Mouse (Mus musculus) kidney, adult 2 months (tissue): ENCODE measurements around the gene Tmem217. TPM values are rescaled to one million over a fixed set of nuclear protein-coding genes. Genes with fewer than 3 reads are reported as not detected.

ENCODE experiments used
- DNase-seq: peaks from one replicate; pipeline ENCODE4 v3.0.0; 2021
- H3K27ac ChIP-seq: fragments of 200-500 bp; 2 replicates; pipeline ENCODE4 v1.5.1; 2012; ENCODE audit warnings: low read depth, low read length, control low read depth, inconsistent platforms; ENCODE audit not compliant: insufficient read depth
- H3K27me3 ChIP-seq: fragments of 200-500 bp; replicated peaks from 2 replicates; pipeline ENCODE4 v1.6.1; 2012; ENCODE audit warnings: mild to moderate bottlenecking, moderate library complexity, low read length, inconsistent platforms; ENCODE audit not compliant: control insufficient read depth, insufficient read depth
- H3K36me3 ChIP-seq: fragments of 200-500 bp; 2 replicates; pipeline ENCODE4 v1.6.1; 2012; ENCODE audit warnings: mild to moderate bottlenecking, moderate library complexity, low read length, inconsistent platforms; ENCODE audit not compliant: control insufficient read depth, insufficient read depth
- H3K4me1 ChIP-seq: fragments of 200-500 bp; 2 replicates; pipeline ENCODE4 v1.6.1; 2011; ENCODE audit warnings: low read length; ENCODE audit not compliant: control insufficient read depth, insufficient read depth
- H3K4me3 ChIP-seq: fragments of 200-500 bp; 2 replicates; pipeline ENCODE4 v1.5.1; 2011; ENCODE audit warnings: mild to moderate bottlenecking, low read depth, low read length, control low read depth; ENCODE audit not compliant: insufficient read depth
- CTCF ChIP-seq: fragments of 200-500 bp; conservative IDR thresholded peaks from 2 replicates; pipeline ENCODE4 v1.5.1; 2011; ENCODE audit warnings: low read depth, mild to moderate bottlenecking, control low read depth, low read length, moderate library complexity, mixed read lengths; ENCODE audit not compliant: insufficient read depth, insufficient read length
- POLR2A ChIP-seq: fragments of 200-500 bp; IDR thresholded peaks from one replicate; pipeline ENCODE4 v1.6.1; 2011; ENCODE audit warnings: low read depth, low read length, control low read depth
- WGBS: fragments of 180-500 bp; shearing (Covaris S2); methylation state at CpG from one replicate; pipeline ENCODE4 v1.1.7; 2018; 5-methylcytosine and 5-hydroxymethylcytosine counted together
- polyA plus RNA-seq: library from polyadenylated mRNA; depleted of rRNA; stranded (reverse); fragments of >200 nt; gene quantifications from 2 replicates; pipeline ENCODE4 v1.2.3, GENCODE M21; 2012

The Tmem217 gene
- polyA plus RNA-seq, 1 experiment, result 1.3 TPM

DNA sequence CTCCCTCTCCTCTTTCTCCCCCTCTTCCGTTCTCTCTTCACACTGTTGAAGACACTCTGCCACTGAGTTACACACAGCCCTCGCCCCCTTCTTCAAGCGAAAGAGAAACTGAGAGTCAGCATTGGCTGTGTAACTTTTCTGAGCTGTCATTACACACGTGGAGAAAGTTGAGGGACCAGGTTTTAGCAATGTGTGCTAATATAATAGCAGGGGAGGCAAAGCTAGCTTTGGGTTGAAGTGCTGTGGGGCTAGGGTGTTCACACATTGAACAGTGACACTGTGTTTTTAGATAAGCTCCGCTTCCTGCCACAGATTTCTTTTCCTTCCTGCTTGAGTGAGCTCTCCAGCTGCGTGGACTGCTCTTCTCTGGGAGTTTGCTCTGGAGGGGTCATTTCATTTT lies 1.2 kb downstream of the Tmem217 start:
- peak overlapping the region; percentile 8; the same call in 1 of the 2 replicates for H3K4me3 ChIP-seq
- peak; percentile 23 for DNase-seq
- no peaks in the 10 kb centered on the region for H3K27me3 ChIP-seq
- no peaks in the 10 kb centered on the region for H3K36me3 ChIP-seq
- TF ChIP-seq POLR2A (no peak), CTCF (no peak)
- 33% methylated on average over 6 of the region's 6 CpGs for WGBS
- peaks cover 18% of the 10 kb centered on the region; the same call in 1 of the 2 replicates for H3K4me1 ChIP-seq
- H3K27ac ChIP-seq, result 0 out of 2 replicates have a peak overlapping the region, but pooled peaks have one; percentile 5

DNA sequence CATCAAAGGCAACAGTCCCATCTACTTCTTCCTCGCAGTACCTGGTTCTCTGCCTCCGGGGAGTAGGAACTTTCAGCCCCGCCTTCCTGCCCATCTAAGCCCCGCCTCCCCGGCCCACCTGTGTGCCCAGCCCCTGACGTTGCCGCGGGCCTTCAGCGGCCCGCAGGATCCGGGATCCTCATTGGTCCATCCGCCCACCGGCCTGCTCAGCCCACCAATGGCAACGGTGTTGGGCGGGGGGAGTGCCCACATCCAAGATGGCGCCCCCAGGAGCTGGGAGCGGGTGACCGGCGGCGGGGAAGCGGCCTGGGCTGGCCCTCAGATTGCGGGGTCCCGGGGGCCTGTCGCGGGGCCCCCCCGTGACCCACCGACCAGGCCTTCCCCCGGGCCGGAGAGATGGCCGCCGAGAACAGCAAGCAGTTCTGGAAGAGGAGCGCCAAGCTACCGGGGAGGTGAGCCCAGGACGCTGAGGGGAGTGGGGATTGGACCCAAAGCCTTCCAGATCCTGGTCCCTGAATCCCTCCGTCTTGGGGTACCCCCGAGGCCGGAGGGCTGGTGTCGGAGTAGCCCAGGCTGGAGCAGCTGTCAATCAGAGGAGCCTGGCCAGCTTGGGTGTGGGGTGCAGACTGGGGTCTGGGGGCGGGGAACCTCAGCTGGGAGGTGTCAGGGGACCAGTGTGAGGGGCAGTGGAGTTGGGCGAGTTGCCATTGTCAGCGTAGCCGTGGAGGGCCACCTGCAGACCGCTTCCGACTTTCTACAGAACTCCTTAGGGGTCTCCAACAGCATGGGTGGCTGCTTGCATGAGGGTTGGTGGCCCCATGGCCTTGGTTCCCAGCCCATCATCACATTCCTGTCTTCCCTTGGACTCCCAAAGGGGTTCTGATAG lies 2.4 kb downstream of the Tmem217 start, which contains the start of the genes Gm17657 and Tbc1d22b:
Gm17657 (minus strand) TSS at position 96 of the 886 bp plus-strand sequence.
Tbc1d22b (plus strand) TSS at position 243 of the 886 bp plus-strand sequence.
- H3K4me3 ChIP-seq, result peak within 1 kb of the TSS; percentile 94
- H3K27ac ChIP-seq, result peak within 1 kb of the TSS; percentile 74
- under 1% methylated on average over 44 of the region's 44 CpGs for WGBS
- H3K4me1 ChIP-seq, result peaks cover 16% of the 10 kb centered on the region; the same call in 1 of the 2 replicates
- peak; percentile 98 for DNase-seq
- TF ChIP-seq CTCF (no peak), POLR2A (no peak)
- no peaks in the 10 kb centered on the region for H3K36me3 ChIP-seq
- H3K27me3 ChIP-seq, result no peaks in the 10 kb centered on the region

DNA sequence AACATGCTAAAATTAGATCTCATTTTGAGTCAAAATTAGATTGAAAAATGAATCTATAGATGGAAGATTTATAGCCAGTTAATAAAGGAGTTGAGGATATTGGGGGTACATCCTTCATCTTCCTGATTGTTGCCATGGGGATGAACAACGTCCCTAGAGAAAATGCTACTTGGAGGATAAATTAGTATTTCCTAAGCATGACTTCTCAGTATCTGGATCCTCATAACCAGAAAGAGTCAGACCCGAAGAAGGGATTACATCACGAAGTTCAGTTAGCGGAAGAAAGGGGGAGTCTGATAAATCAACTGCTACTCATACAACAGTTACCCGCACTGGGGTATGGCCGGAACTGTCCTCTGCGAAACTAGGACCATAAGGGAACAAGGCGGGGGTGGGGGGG lies 3.2 kb downstream of the Tmem217 start:
- H3K4me1 ChIP-seq, result peaks cover 16% of the 10 kb centered on the region; the same call in 1 of the 2 replicates
- no peak for TF ChIP-seq CTCF
- no peak for TF ChIP-seq POLR2A
- H3K27me3 ChIP-seq, result no peaks in the 10 kb centered on the region
- no peak overlapping the region for H3K4me3 ChIP-seq
- 46% methylated on average over 8 of the region's 8 CpGs for WGBS
- H3K36me3 ChIP-seq, result no peaks in the 10 kb centered on the region
- H3K27ac ChIP-seq, result no peak overlapping the region
- no peak for DNase-seq

DNA sequence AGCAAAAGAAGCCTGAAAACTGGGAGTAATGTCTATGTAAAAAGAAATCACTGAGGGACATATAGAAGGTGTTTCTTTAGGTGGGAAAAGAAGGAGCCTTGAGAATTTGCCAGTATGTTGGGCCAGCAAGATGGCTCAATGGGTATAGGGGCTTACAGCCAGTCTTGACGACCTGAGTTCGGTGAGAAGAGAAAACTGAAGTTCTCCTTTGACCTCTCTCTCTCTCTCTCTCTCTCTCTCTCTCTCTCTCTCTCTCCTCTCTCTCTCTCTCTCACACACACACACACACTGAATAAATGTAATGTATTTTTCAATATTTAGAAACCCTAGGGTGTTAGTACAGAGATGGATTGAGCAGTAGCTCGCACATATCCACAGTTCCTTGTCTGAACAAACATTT lies 3.7 kb downstream of the Tmem217 start:
- no peak overlapping the region for H3K4me3 ChIP-seq
- 63% methylated on average over 3 of the region's 3 CpGs for WGBS
- TF ChIP-seq POLR2A (no peak), CTCF (no peak)

DNA sequence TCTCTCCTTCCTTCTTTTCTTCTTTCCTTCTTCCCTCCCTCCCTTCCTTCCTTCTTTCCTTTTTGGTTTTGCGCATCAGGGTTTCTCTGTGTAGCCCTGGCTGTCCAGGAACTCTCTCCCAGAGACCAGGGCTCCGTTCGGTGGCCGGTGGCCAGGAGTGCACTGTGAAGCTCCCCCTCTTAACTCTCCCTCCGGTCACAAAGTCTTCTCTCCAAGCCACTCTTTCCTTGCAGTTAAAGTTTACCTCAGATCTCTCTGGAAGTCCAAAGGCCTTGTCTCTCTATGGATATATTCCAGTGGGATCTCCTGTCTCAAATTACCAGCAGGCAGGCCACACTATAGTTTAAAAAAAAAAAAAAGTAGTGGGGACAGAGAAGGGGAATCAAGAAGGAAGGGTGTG lies 6.9 kb downstream of the Tmem217 start:
- Histone ChIP-seq H3K27me3 (no peaks in the 10 kb centered on the region), H3K36me3 (no peaks in the 10 kb centered on the region), H3K27ac (peak overlapping the region; percentile 72), H3K4me1 (peaks cover 2% of the 10 kb centered on the region; the same call in 1 of the 2 replicates), H3K4me3 (no peak overlapping the region)
- WGBS, result 71% methylated on average over 5 of the region's 5 CpGs
- peak; percentile 77 for DNase-seq
- TF ChIP-seq POLR2A (no peak), CTCF (no peak)

More for the DNA sequence above, 3.7 kb downstream of the Tmem217 start:
- H3K4me1 ChIP-seq, result peaks cover 16% of the 10 kb centered on the region; the same call in 1 of the 2 replicates
- no peak for DNase-seq
- H3K27me3 ChIP-seq, result no peaks in the 10 kb centered on the region
- H3K27ac ChIP-seq, result no peak overlapping the region
- H3K36me3 ChIP-seq, result no peaks in the 10 kb centered on the region

DNA sequence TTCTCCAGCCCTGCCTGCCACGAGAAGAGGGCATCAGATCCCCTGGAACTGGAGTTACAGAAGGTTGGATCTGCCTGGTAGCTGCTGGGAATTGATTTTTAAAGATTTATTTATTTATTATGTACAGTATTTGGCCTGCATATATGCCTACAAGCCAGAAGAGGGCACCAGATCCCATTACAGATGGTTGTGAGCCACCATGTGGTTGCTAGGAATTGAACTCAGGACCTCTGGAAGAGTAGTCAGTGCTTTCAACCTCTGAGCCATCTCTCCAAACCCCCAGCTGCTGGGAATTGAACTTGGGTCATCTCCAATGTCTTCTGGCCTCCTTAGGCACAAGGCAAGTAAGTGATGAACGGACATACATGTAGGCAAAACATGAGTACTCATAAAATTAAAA lies 8.1 kb downstream of the Tmem217 start:
- Histone ChIP-seq H3K36me3 (no peaks in the 10 kb centered on the region), H3K4me3 (no peak overlapping the region), H3K27me3 (no peaks in the 10 kb centered on the region), H3K27ac (no peak overlapping the region), H3K4me1 (no peaks in the 10 kb centered on the region; the same call in 1 of the 2 replicates)
- no peak for DNase-seq
- TF ChIP-seq POLR2A, result no peak
- TF ChIP-seq CTCF, result no peak
- WGBS, result 99% methylated on average over 2 of the region's 2 CpGs
